Mouse (Mus musculus): ENCODE measurements around the gene Olfr1262.

Olfr1262 gene

DNA sequence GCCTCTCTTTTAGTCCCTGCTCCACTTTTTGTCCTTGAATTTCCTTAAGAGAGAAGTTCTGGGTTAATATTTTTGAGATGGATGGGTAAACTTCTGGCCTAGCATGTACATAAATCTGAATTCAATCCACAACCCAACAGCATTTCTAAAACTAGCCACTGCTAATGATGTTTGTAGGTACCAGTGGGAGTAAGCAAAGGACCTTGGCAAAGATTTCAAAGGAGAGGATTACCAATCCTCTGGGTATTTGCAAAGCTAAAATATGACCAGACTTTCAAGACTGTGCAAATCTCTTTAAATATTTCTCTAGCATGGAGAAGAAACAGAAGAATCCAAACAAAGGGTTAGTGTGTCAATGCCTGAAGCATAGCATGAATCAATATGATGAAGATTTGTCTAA lies at the start of gene Olfr1262:
Gene Olfr1262, plus strand, starts transcription at position 301 of the 400 bp plus-strand sequence.
- no peak for DNase-seq

DNA sequence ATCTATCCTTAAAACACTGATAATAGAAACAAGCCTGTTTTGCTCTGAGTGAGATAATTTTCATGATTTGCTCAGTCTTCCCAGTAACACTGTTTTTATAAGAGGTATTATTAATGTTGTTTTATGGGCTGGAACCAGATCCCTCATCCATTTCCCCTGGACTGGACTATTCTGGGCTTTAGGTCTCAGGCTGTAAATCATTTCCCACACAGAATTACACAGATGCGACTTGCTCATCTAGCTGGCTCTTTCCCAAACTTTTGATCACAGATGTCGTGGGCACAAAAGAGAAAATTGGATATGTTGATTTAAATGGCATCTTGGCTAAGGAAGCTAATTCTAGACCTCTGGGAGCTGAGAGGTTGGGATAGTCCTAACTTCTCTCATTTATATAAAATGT lies 25.8 kb upstream of the Olfr1262 start, which contains the start of gene Olfr1260:
Gene Olfr1260, plus strand, starts transcription at position 157 of the 400 bp plus-strand sequence.
- no peak for DNase-seq

DNA sequence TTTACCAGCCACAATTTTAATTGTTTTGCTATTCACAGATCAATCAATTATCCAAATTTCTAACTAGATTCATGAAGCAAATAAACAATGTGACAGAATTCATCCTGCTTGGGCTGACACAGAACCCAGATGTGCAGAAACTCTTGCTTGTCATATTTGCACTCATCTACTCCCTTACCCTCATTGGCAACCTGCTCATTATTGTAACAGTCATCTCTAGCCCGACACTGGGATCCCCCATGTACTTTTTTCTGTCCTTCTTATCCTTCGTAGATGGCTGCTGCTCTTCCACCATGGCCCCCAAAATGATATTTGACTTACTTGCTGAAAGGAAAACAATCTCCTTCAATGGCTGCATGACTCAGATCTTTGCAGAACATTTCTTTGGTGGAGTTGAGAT lies 22.2 kb upstream of the Olfr1262 start:
- DNase-seq: no peak

GRCm38 (mm10) chr2:89990921-89991320 lies 9.0 kb upstream of the Olfr1262 start, which contains the start of gene Olfr1261:
Gene Olfr1261, plus strand, starts transcription at chr2:89991221.
- DNase-seq: no peak

DNA sequence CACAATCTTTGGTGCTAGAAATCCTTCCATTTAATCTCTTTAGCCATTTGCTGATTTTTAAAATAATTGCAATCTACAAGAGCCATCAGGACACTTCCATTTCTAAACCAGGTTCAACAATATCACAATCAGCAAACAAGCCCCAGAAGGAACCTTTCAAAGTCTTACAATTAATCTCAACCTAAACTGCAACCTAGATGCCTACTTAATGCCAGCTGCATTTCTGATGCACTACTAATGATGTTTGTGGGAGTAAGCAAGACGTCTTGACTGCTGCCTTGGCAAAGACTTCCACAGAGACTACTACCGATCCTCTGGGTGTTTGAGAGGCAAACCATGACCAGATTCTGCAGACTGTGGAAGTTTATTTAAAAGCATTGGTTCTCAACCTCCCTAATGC lies 11.9 kb downstream of the Olfr1262 start, which contains the start of gene Olfr1263:
Gene Olfr1263, plus strand, starts transcription at position 301 of the 400 bp plus-strand sequence.
- DNase-seq: no peak

GRCm38 (mm10) chr2:90025477-90025876 lies 25.5 kb downstream of the Olfr1262 start, which contains the start of gene Olfr1264:
Gene Olfr1264, minus strand, starts transcription at chr2:90025577.
- no peak for DNase-seq

- DNase-seq: no peak
These were observed 35.1 kb downstream of the Olfr1262 start, which contains the start of gene Olfr1265 for GRCm38 (mm10) chr2:90035037-90035436. Gene Olfr1265, plus strand, starts transcription at chr2:90035337.

All from spleen, adult 18-20 months (tissue).